Mouse (Mus musculus) cerebellum, adult 2 months (tissue): ENCODE measurements around the gene Speer4e.
"Not testable (repeated sequence)": the region's sequence is repeated elsewhere in the genome, so short reads cannot be mapped to it uniquely, and the experiment has no call there.

ENCODE experiments used
- CTCF ChIP-seq: fragments of 200-500 bp; IDR thresholded peaks from 2 replicates; pipeline ENCODE4 v1.5.1; 2011; ENCODE audit warnings: low read depth, mild to moderate bottlenecking, control low read depth, low read length, moderate library complexity, borderline replicate concordance; ENCODE audit not compliant: insufficient read depth
- POLR2A ChIP-seq: fragments of 200-500 bp; IDR thresholded peaks from 2 replicates; pipeline ENCODE4 v1.6.1; 2011; ENCODE audit warnings: low read length, control low read depth, borderline replicate concordance; ENCODE audit not compliant: insufficient read depth

DNA sequence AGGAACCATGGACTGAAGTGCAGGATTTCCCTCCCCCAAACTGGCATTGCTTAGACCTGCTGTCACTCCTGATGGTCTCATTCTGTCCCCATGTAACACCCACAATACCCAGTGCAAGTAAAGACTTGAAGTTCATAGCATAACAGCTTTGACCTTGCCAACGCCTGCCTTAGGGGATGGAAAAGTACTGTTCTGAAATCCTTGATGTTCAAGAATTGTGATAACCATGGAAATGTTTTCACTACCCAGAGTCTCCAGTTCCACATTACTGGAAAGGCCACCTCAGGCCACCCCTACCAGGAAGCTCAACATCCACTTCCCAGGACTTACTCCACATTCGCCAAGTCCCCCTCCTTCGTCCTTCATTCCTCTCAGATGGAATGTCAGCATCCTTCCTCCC is 23.9 kb downstream of the Speer4e start:
- TF ChIP-seq POLR2A, CTCF: not testable (repeated sequence)
